Mouse (Mus musculus) stomach, embryonic 16.5 days (tissue): ENCODE measurements around the gene Vmn1r5. TPM values are rescaled to one million over a fixed set of nuclear protein-coding genes. Genes with fewer than 3 reads are reported as not detected.
"Not testable (repeated sequence)": the region's sequence is repeated elsewhere in the genome, so short reads cannot be mapped to it uniquely, and the experiment has no call there.

Source experiments
- ATAC-seq: fragments of 200-750 bp; cut with Nextera tagmentation; 2 replicates; pipeline ENCODE4 v1.8.0; 2017; ENCODE audit warnings: moderate number of reproducible peaks, moderate TSS enrichment; ENCODE audit not compliant: insufficient read depth, low FRiP score
- H3K27ac ChIP-seq: fragments of 300-500 bp; sonication (generic); 2 replicates; pipeline ENCODE4 v1.5.1; 2014; ENCODE audit warnings: low read length
- H3K27me3 ChIP-seq: fragments of 300-500 bp; sonication (generic); 2 replicates; pipeline ENCODE4 v1.6.1; 2014; ENCODE audit warnings: low read length, control low read depth, mixed read lengths; ENCODE audit not compliant: control insufficient read depth, insufficient read depth
- H3K36me3 ChIP-seq: fragments of 300-500 bp; sonication (generic); 2 replicates; pipeline ENCODE4 v1.6.1; 2014; ENCODE audit warnings: low read length; ENCODE audit not compliant: control insufficient read depth, insufficient read depth
- H3K4me1 ChIP-seq: fragments of 300-500 bp; sonication (generic); 2 replicates; pipeline ENCODE4 v1.6.1; 2014; ENCODE audit warnings: low read length, control low read depth, mixed read lengths; ENCODE audit not compliant: control insufficient read depth, insufficient read depth
- H3K4me2 ChIP-seq: fragments of 300-500 bp; sonication (generic); 2 replicates; pipeline ENCODE4 v1.6.1; 2014; ENCODE audit warnings: low read depth, low read length, mixed read lengths
- H3K4me3 ChIP-seq: fragments of 300-500 bp; sonication (generic); replicated peaks from 2 replicates; pipeline ENCODE4 v1.5.1; 2014; ENCODE audit warnings: mild to moderate bottlenecking, low read length
- H3K9ac ChIP-seq: fragments of 300-500 bp; sonication (generic); 2 replicates; pipeline ENCODE4 v1.6.1; 2014; ENCODE audit warnings: low read length
- H3K9me3 ChIP-seq: fragments of 300-500 bp; sonication (generic); replicated peaks from 2 replicates; pipeline ENCODE4 v1.6.1; 2016; ENCODE audit warnings: low read length, control low read depth; ENCODE audit not compliant: control insufficient read depth
- WGBS: fragments of 180-500 bp; shearing (Covaris S2); extraction: QIAGEN DNeasy Blood & Tissue Kit; methylation state at CpG from one replicate; pipeline ENCODE4 v1.1.7; 2014; 5-methylcytosine and 5-hydroxymethylcytosine counted together
- polyA plus RNA-seq: library from polyadenylated mRNA; unstranded; fragments of >200 nt; fragmentation: Nextera tagmentation; extraction: Ambion mirVana; gene quantifications from 2 replicates; pipeline ENCODE4 v1.2.1, GENCODE M21; 2015

Vmn1r5 gene
- polyA plus RNA-seq, 1 experiment from 2014 or later, result not detected

- H3K4me2 ChIP-seq, ATAC-seq, H3K36me3 ChIP-seq, H3K9ac ChIP-seq, H3K9me3 ChIP-seq, H3K27ac ChIP-seq, H3K27me3 ChIP-seq, H3K4me3 ChIP-seq, H3K4me1 ChIP-seq: not testable (repeated sequence)
- 88% methylated on average over 2 of the region's 2 CpGs for WGBS
These were observed 55.2 kb downstream of the Vmn1r5 start, which contains the start of gene Vmn1r7 for GRCm38 (mm10) chr6:57025224-57025623. TSS of gene Vmn1r7 (minus strand) at chr6:57025324.

DNA sequence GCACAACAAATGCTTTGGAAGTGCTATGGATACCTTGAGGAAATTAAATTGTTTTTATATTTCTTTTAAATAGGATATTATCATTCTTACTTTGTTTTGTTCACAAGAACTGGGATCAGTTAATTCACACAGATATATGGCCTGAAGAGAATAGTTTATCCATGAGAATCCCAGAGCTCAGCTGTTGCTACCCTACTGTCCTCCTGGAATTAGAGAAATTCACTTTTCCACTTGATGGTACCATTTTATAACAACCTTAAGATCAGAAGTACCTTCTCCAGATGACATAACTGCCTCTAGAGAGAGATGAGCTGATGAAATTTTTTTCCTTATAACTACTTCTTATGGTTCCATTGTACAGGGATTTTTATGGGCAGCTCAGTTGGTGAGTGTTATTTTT lies 61.9 kb downstream of the Vmn1r5 start, which contains the start of gene Vmn1r8:
Gene Vmn1r8, plus strand, starts transcription at position 301 of the 400 bp plus-strand sequence.
- Histone ChIP-seq H3K4me1 (no peaks in the 10 kb centered on the region), H3K4me3 (no peak within 1 kb of the TSS), H3K36me3 (no peaks in the 10 kb centered on the region), H3K9me3 (no peaks in the 10 kb centered on the region), H3K9ac (no peak within 1 kb of the TSS), H3K4me2 (no peak within 1 kb of the TSS), H3K27ac (no peak within 1 kb of the TSS), H3K27me3 (no peaks in the 10 kb centered on the region)
- ATAC-seq, result no peak

- H3K4me3 ChIP-seq, result no peak overlapping the region
- H3K4me1 ChIP-seq, result no peaks in the 10 kb centered on the region
- no peaks in the 10 kb centered on the region for H3K27me3 ChIP-seq
- no peak for ATAC-seq
- H3K4me2 ChIP-seq, result no peak overlapping the region
- H3K36me3 ChIP-seq, result no peaks in the 10 kb centered on the region
- 77% methylated on average over 2 of the region's 2 CpGs for WGBS
- H3K9me3 ChIP-seq, result no peaks in the 10 kb centered on the region
- no peak overlapping the region for H3K27ac ChIP-seq
- H3K9ac ChIP-seq, result no peak overlapping the region
These were observed 64.6 kb downstream of the Vmn1r5 start for GRCm38 (mm10) chr6:57034674-57035073.

Other genes with a start within 250 kb of the Vmn1r5 start
- 22.6 and 24.0 TPM in 2 replicates for gene Kbtbd2, start 172.5 kb upstream of the Vmn1r5 start, polyA plus RNA-seq
- 150 TPM in 2 replicates for gene Fkbp9, start 138.2 kb upstream of the Vmn1r5 start, polyA plus RNA-seq
- 72.2 and 77.4 TPM in 2 replicates for gene Nt5c3, start 46.3 kb upstream of the Vmn1r5 start, polyA plus RNA-seq
- gene Vmn1r4, start 46.3 kb upstream of the Vmn1r5 start, polyA plus RNA-seq, result 0.11 and 0.21 TPM in 2 replicates
- not detected in 2 replicates for gene Vmn1r6, start 27.0 kb downstream of the Vmn1r5 start, polyA plus RNA-seq
- not detected in 2 replicates for gene Vmn1r7, start 55.1 kb downstream of the Vmn1r5 start, polyA plus RNA-seq
- not detected in 2 replicates for gene Vmn1r8, start 62.0 kb downstream of the Vmn1r5 start, polyA plus RNA-seq
- not detected in 2 replicates for gene Vmn1r9, start 96.5 kb downstream of the Vmn1r5 start, polyA plus RNA-seq
- not detected in 2 replicates for gene Vmn1r10, start 139.2 kb downstream of the Vmn1r5 start, polyA plus RNA-seq
- gene Vmn1r11, start 163.2 kb downstream of the Vmn1r5 start, polyA plus RNA-seq, result not detected in 2 replicates
- gene Vmn1r12, start 186.6 kb downstream of the Vmn1r5 start, polyA plus RNA-seq, result not detected in 2 replicates
- not detected in 2 replicates for gene Vmn1r13, start 233.0 kb downstream of the Vmn1r5 start, polyA plus RNA-seq